Mouse (Mus musculus): ENCODE data around the gene Hs6st1. TPM values are rescaled to one million over a fixed set of nuclear protein-coding genes. Genes with fewer than 3 reads are reported as not detected.

The Hs6st1 gene
- polyA plus RNA-seq, 1 experiment, result 47.6 TPM

DNA sequence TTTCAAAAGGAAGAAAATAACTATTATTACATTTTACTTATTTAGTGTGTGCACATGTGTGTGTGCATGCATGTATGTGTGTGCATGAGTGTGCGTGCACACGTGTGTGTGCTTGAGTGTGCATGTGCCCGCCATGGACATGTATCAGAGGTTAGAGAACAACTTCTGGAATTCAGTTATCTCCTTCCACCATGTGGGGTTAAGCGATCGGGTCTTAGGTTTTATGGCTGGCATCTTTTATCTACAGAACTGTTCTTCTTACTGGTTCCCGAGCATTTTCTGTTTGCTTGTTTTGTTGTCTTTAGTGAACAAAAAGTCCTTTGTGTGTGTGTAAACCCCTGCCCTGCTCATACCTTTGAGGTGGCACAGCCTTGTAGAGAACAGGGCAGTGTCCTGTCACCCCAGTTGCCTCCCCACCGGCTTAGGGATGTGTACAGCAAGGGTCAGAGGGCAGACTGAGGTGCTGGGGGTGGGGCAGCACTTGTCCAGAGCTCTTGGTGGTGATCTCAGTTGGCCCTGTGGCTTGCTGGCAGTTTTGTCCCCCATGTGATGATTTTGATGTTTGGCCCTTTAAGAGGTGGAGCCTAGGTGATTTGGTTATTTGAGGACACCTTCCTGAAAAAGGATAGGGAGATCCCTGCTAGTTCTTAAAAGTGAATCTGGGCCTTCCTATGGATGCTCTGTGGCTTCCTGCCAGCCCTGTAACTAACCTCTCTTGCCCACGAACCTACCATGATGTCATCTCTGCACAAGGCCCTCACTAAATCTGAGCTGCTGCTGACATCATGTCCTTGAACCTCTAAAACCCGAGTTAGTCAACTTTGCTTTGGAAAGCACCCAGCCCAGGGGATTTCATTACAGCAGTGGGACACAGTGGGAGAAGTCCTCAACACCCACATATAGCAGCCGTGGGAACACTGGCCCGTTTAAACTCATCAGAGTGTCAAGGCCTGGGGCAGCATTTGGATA is 4.7 kb downstream of the Hs6st1 start:
- peaks cover 1% of the 10 kb centered on the region; the same call in 1 of the 2 replicates for H3K4me1 ChIP-seq (ENCODE audit: control insufficient read depth, insufficient read depth, low read length)
- 53% methylated on average over 11 of the region's 11 CpGs for WGBS
- peak overlapping the region; percentile 26; the same call in 1 of the 2 replicates for H3K27ac ChIP-seq (ENCODE audit: control insufficient read depth, insufficient read depth, low read depth, low read length, poor library complexity)
- TF ChIP-seq POLR2A (IDR thresholded peaks at IDR 0.05; ENCODE audit: borderline replicate concordance, control insufficient read depth, low read depth, low read length), result no peak
- 0 out of 2 replicates have a peak, but pooled peaks have one; percentile 4 for TF ChIP-seq CTCF (IDR thresholded peaks at IDR 0.05; ENCODE audit: control insufficient read depth, insufficient read depth, low read length)
- peak overlapping the region; percentile 63 for H3K4me3 ChIP-seq (replicated peaks; ENCODE audit: control insufficient read depth, low read depth, low read length)

- 76% methylated on average over 8 of the region's 8 CpGs for WGBS
- H3K4me3 ChIP-seq (replicated peaks; ENCODE audit: control insufficient read depth, low read depth, low read length), result peak overlapping the region; percentile 3
- H3K4me1 ChIP-seq (ENCODE audit: control insufficient read depth, insufficient read depth, low read length), result peaks cover 1% of the 10 kb centered on the region; the same call in 1 of the 2 replicates
- no peak overlapping the region for H3K27ac ChIP-seq (ENCODE audit: control insufficient read depth, insufficient read depth, low read depth, low read length, poor library complexity)
- no peak for TF ChIP-seq CTCF (IDR thresholded peaks at IDR 0.05; ENCODE audit: control insufficient read depth, insufficient read depth, low read length)
- no peak for TF ChIP-seq POLR2A (IDR thresholded peaks at IDR 0.05; ENCODE audit: borderline replicate concordance, control insufficient read depth, low read depth, low read length)
These were observed 5.4 kb downstream of the Hs6st1 start for GRCm38 (mm10) chr1:36073566-36073965.

DNA sequence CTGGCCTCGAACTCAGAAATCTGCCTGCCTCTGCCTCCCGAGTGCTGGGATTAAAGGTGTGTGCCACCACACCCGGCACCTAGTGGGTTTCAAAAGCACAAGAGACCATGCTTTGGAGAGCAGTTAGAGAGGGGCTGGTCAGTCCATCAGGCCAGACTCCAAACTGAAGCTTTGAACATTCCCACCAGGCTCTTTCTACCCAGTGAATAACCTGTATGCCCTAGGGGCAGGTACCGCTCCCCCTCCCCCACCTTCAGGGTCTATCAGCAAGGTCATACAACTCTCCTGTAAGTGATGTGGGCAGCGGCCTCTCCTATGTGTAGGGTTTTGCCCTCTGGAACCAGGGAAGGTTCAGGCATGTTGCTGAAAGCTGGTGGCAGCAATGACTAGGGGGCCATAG is 6.0 kb downstream of the Hs6st1 start:
- WGBS, result 96% methylated on average over 5 of the region's 5 CpGs
- Histone ChIP-seq H3K4me1 (ENCODE audit: control insufficient read depth, insufficient read depth, low read length) (peaks cover 1% of the 10 kb centered on the region; the same call in 1 of the 2 replicates), H3K27ac (ENCODE audit: control insufficient read depth, insufficient read depth, low read depth, low read length, poor library complexity) (no peak overlapping the region)

DNA sequence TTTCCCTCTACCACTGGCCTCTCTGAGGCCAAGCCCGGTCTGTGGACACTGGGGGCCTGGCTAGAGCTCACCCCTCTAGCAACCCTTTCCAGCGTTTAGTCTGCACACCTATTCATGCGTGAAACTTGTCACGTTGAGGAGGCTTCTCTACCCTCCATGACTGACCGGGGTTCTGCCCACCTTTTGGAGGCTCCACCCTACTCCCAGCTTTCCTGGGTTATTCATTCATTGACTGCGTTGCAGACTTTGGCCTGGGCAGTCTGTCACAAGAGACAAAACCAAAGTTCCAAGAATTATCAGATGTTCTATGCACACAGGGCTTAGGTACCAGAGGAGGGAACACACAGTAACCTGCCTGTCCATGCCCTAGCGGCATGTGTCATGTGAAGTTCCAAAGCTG is 6.8 kb downstream of the Hs6st1 start:
- Histone ChIP-seq H3K4me3 (replicated peaks; ENCODE audit: control insufficient read depth, low read depth, low read length) (no peak overlapping the region), H3K4me1 (ENCODE audit: control insufficient read depth, insufficient read depth, low read length) (peaks cover 1% of the 10 kb centered on the region; the same call in 1 of the 2 replicates), H3K27ac (ENCODE audit: control insufficient read depth, insufficient read depth, low read depth, low read length, poor library complexity) (no peak overlapping the region)
- 93% methylated on average over 7 of the region's 7 CpGs for WGBS
- TF ChIP-seq CTCF (IDR thresholded peaks at IDR 0.05; ENCODE audit: control insufficient read depth, insufficient read depth, low read length), result no peak
- no peak for TF ChIP-seq POLR2A (IDR thresholded peaks at IDR 0.05; ENCODE audit: borderline replicate concordance, control insufficient read depth, low read depth, low read length)

More for the DNA sequence above, 6.0 kb downstream of the Hs6st1 start:
- H3K4me3 ChIP-seq (replicated peaks; ENCODE audit: control insufficient read depth, low read depth, low read length), result no peak overlapping the region
- TF ChIP-seq POLR2A (IDR thresholded peaks at IDR 0.05; ENCODE audit: borderline replicate concordance, control insufficient read depth, low read depth, low read length) (no peak), CTCF (IDR thresholded peaks at IDR 0.05; ENCODE audit: control insufficient read depth, insufficient read depth, low read length) (no peak)

DNA sequence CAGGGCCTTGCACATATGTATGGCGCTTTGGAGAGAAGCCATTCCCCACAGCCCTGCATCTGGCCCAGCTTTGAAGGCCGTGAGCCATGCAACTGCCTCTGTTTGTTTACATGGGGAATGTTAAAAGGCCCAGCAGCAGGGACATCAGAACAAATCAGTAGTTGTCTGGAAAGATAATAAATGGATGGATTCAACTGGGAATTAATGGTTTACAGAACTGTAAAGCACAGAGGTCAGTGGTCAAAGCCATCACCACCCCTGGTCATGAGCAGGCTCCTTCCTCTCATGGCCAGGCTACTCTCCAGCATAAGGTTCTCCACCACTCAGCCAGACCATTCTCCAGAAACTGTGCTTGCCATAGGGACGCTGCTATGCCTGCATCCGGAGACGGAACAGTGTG is 7.5 kb downstream of the Hs6st1 start:
- Histone ChIP-seq H3K4me3 (replicated peaks; ENCODE audit: control insufficient read depth, low read depth, low read length) (no peak overlapping the region), H3K27ac (ENCODE audit: control insufficient read depth, insufficient read depth, low read depth, low read length, poor library complexity) (no peak overlapping the region), H3K4me1 (ENCODE audit: control insufficient read depth, insufficient read depth, low read length) (no peaks in the 10 kb centered on the region; the same call in 1 of the 2 replicates)
- 87% methylated on average over 5 of the region's 5 CpGs for WGBS
- TF ChIP-seq POLR2A (IDR thresholded peaks at IDR 0.05; ENCODE audit: borderline replicate concordance, control insufficient read depth, low read depth, low read length) (no peak), CTCF (IDR thresholded peaks at IDR 0.05; ENCODE audit: control insufficient read depth, insufficient read depth, low read length) (no peak)

DNA sequence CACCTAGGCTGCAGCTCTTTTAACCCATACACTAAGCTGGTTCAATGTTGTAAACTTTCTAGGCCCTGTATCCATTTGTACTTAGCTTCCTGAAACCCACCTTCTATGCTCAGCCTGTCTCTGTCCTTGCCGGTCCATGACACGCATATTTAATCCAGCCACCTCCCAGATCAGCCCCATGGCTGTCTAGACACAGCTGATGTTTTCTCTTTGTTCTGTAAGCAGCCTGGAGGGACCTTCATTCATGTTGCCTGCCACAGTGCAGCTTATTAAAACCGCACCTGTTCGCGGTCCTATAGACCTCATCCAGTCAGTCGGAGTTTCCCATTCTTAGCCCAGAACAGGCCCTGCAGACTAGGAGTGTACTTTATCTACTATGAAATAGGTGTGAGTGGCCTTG is 8.9 kb downstream of the Hs6st1 start:
- H3K4me3 ChIP-seq (replicated peaks; ENCODE audit: control insufficient read depth, low read depth, low read length), result no peak overlapping the region
- H3K27ac ChIP-seq (ENCODE audit: control insufficient read depth, insufficient read depth, low read depth, low read length, poor library complexity), result no peak overlapping the region
- WGBS, result 93% methylated on average over 6 of the region's 6 CpGs
- H3K4me1 ChIP-seq (ENCODE audit: control insufficient read depth, insufficient read depth, low read length), result no peaks in the 10 kb centered on the region; the same call in 1 of the 2 replicates
- TF ChIP-seq CTCF (IDR thresholded peaks at IDR 0.05; ENCODE audit: control insufficient read depth, insufficient read depth, low read length), result no peak
- TF ChIP-seq POLR2A (IDR thresholded peaks at IDR 0.05; ENCODE audit: borderline replicate concordance, control insufficient read depth, low read depth, low read length), result no peak

DNA sequence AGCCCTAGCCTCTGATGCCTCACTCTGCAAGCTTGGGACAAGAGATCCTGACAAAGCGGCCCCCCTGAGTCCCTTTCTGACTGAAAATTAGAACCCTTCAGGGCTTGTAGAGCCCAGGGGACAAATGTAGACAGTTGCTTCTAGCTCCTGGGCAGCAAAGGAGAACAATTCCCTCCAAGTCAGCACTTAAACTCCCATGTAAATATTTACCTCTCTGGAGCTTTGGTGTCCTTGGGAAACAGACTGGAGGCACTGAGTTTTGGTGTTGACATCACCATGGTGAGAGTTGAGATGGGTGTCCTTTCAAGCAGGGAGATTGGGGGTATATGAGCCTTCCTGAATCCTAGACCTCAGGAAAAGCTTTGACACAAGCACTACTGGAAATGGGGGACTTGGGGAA is 10.1 kb downstream of the Hs6st1 start:
- Histone ChIP-seq H3K4me3 (replicated peaks; ENCODE audit: control insufficient read depth, low read depth, low read length) (no peak overlapping the region), H3K27ac (ENCODE audit: control insufficient read depth, insufficient read depth, low read depth, low read length, poor library complexity) (no peak overlapping the region), H3K4me1 (ENCODE audit: control insufficient read depth, insufficient read depth, low read length) (no peaks in the 10 kb centered on the region)
- TF ChIP-seq CTCF (IDR thresholded peaks at IDR 0.05; ENCODE audit: control insufficient read depth, insufficient read depth, low read length) (no peak), POLR2A (IDR thresholded peaks at IDR 0.05; ENCODE audit: borderline replicate concordance, control insufficient read depth, low read depth, low read length) (no peak)
- WGBS, result 76% methylated on average over 1 of the region's 1 CpGs

GRCm38 (mm10) chr1:36079679-36080078 is 11.5 kb downstream of the Hs6st1 start:
- Histone ChIP-seq H3K4me1 (ENCODE audit: control insufficient read depth, insufficient read depth, low read length) (no peaks in the 10 kb centered on the region), H3K27ac (ENCODE audit: control insufficient read depth, insufficient read depth, low read depth, low read length, poor library complexity) (no peak overlapping the region), H3K4me3 (replicated peaks; ENCODE audit: control insufficient read depth, low read depth, low read length) (no peak overlapping the region)
- no peak for TF ChIP-seq CTCF (IDR thresholded peaks at IDR 0.05; ENCODE audit: control insufficient read depth, insufficient read depth, low read length)
- TF ChIP-seq POLR2A (IDR thresholded peaks at IDR 0.05; ENCODE audit: borderline replicate concordance, control insufficient read depth, low read depth, low read length), result no peak
- WGBS, result 55% methylated on average over 8 of the region's 8 CpGs

All from bone marrow, adult 2 months (tissue).